Mouse (Mus musculus) c-Kit-positive CD71-positive TER-119-negative erythroid progenitor cells, embryonic 14.5 days (primary cell): ENCODE measurements at regions not wholly inside any gene's neighbourhood (a gene's known extent, or its start where the extent isn't known, plus 50 kb on each side); places are given as distances from the start of the nearest gene placed in this dataset.
"Not testable (repeated sequence)": the region's sequence is repeated elsewhere in the genome, so short reads cannot be mapped to it uniquely, and the experiment has no call there.

Experiments
- DNase-seq: peaks from one replicate; pipeline ENCODE4 v3.0.0-alpha.2; 2013; ENCODE audit warnings: low read depth

DNA sequence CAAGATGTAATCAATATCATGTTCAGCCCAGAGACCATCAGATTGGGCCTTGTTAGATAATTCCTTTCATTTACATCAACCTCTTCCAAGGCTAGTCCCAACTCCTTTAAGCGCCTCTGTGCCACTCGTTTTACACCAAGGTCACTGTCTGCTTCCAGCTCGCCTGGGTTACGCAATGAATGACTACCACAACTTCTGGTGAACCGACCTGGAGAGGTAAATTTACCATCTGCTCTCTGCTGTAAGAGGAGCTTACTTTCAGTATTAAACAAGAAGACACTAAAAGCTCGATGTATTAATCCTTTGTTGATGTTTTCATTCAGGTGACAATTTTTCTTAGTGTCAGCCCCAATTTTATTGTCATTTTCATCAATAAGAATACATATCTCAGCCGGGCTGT, 51.7 kb upstream of the Fam174b start:
- DNase-seq: no peak

GRCm38 (mm10) chr7:73686245-73686644, 53.9 kb upstream of the Fam174b start:
- DNase-seq: not testable (repeated sequence)

GRCm38 (mm10) chr7:73682756-73683155, 57.3 kb upstream of the Fam174b start:
- DNase-seq: no peak

- no peak for DNase-seq
Measured at GRCm38 (mm10) chr7:73670598-73670997, 69.5 kb upstream of the Fam174b start.

DNA sequence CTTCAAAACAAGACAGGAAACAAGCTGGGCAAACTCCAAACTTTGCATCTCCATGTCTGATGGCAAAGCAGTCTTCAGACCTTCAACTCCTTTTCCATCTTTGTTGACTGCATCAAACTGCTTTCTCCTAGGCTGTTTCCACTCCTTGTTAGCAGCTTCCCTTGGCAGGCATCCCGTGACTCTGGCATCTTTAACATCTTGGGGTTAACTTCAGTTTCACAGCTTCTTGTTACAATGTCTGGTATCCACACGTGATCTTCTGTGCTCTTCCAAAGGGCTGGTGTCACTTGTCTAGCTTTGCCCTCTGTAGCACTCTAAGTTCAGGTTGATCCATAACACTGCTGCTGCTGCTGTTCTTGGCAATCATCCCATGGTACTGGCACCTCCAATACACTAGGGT, 71.3 kb upstream of the Fam174b start:
- DNase-seq: no peak

DNA sequence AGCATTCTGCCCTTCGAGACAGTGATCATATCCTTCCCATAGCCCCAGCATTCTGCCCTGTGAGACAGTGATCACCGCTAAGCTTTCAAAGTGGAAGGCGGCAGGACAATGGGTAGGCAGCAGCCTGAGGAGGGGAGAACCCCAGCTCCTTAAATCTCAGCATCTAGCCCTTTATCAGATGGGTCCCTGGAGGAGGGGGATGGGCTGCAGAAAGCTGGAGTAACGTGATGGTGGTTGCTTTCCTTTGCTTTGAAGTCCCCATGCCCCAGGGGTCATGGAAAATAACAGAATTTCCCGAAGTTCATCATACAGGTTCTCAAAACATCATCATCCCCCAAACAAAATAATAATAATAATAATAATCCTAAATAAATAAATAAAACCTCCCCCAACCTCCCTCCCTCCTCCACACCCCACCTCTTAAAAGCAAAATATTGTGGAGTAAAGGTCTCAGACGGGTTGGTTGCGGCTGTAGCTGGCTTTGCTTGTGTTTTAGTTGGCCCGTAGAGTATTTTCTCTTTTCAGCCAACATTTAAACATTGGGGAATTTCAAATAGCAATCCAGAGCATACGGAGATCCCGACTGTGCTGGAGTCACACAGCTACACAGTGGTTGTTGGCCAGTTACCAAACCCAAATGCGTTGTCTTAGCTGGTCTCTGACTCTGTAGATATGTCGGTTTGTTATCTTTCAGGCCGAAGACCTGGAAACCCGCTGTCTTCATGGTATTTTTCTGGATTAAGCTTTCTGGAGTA, 73.0 kb upstream of the Fam174b start:
- no peak for DNase-seq

- DNase-seq: no peak
Measured at GRCm38 (mm10) chr7:73664962-73665361, 75.1 kb upstream of the Fam174b start.

DNA sequence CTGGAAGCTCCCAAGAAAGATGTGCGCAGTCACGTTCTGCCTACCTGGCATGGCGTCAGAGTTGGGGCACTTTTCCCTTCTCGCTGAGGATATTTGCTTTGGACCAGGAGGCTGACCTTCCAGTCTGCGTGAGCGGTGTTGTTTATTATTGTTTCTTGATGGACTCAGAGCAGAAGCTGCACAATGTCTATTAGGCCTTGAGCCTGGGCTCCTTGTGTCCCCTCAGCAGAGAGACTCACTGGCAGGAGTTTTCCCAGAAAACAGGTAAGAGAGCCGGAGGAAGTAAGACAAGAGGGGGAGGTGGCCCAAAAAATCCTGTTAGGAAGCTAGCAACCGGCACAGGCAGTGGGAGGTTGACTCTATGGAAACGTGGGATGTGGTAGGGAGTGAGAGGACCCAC, 77.6 kb upstream of the Fam174b start:
- DNase-seq: no peak

- DNase-seq: no peak
Measured at GRCm38 (mm10) chr7:73661901-73662300, 78.2 kb upstream of the Fam174b start.

GRCm38 (mm10) chr7:73659551-73659950, 80.6 kb upstream of the Fam174b start:
- no peak for DNase-seq

DNA sequence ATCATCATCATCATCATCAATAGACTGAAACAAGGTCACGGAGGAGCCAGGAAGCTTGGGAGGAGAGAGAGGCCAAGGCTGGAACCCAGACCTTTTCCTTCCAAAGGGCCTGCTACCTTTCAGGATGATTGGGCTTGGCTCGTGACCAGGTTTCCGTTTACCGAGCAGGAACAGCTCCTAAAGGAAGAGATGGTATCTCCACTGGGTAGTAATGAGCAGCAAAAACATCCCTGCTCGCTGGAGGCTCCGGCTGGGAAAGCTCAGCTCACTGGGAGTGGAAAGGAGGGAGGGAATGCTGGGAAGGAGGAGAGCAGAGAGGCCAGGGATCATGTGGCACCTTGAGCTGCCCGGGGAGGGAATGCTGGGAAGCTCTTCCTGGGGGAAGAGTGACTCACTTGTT, 82.8 kb upstream of the Fam174b start:
- DNase-seq: no peak

DNA sequence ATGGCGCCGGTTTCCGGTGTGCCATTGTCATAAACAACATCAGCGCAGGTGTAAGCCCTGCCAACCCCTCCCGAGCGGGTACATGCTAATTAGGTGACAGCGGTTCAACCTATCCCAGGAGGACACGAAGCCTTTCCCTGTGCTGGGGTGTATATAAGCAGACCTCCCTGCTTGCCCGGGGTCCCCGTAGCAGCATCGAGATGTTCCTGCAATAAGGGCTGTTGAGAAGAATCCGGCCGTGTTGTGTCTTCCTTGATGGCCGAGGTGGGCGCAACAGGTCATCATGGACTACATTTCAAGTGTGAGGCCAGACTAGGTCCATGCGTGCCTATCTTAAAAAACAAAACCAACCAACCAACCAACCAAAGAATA, 83.7 kb upstream of the Fam174b start:
- not testable (repeated sequence) for DNase-seq

GRCm38 (mm10) chr7:73655787-73656423, 84.2 kb upstream of the Fam174b start:
- DNase-seq: peak; percentile 23

GRCm38 (mm10) chr7:73654193-73654871, 85.8 kb upstream of the Fam174b start:
- DNase-seq: no peak

DNA sequence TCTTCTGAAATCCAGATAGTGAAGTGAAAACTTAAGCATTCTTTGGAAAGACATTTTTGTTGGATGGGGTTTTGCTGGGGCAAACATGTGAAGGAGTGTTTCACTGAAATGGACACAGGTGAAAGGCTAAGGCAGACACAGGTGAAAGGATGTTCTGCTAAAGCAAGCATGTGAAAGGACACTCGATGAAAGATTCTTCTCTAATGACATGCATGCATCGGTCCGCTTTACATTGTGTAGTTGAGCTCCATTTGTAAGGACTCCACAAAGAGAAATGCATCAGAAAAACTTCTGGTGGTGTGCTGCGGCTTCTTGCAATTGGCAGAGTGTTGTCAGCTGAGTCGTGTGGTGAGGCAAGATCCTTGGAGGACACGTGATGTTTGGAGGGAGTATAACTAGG, 89.2 kb upstream of the Fam174b start:
- DNase-seq: no peak

DNA sequence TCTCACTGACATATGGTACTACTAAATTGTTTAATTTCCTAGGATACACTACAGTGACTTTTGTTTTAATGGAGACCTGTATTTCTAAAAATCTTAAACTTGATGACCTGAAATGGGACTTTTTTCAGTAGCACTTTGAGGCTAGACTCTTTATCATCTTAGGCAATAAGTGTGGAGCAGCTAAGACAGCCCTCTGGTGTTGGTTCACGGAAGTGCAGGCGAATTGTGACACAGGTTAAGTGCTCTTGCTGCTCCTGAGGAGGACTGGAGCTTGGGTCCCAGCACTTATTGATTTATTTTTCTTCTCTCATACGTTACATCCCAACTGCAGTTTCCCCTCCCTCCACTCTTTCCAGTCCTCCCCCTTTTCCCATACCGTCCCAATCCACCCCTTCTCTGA, 92.1 kb upstream of the Fam174b start:
- DNase-seq: peak; percentile 79

GRCm38 (mm10) chr7:73647140-73647539, 93.0 kb upstream of the Fam174b start:
- no peak for DNase-seq

DNA sequence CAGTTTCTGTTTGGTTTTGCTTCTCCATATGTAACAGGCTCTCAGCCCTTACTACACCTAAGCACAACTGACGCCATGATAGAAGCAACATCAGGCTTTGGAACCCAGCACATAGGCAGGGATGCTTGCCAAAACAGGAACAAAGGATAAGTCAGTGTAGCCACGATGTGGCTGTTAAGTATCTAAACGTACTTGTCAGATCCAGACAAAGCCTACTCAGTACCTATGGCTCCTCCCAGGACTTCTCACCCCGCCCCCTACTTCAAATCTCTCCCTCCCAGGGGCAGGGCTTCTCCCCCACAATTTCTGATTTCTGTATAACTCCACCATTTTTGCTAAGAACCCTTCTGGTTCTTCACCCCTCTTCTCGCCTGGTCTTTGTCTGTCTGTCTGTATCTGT, 93.4 kb upstream of the Fam174b start:
- no peak for DNase-seq

DNA sequence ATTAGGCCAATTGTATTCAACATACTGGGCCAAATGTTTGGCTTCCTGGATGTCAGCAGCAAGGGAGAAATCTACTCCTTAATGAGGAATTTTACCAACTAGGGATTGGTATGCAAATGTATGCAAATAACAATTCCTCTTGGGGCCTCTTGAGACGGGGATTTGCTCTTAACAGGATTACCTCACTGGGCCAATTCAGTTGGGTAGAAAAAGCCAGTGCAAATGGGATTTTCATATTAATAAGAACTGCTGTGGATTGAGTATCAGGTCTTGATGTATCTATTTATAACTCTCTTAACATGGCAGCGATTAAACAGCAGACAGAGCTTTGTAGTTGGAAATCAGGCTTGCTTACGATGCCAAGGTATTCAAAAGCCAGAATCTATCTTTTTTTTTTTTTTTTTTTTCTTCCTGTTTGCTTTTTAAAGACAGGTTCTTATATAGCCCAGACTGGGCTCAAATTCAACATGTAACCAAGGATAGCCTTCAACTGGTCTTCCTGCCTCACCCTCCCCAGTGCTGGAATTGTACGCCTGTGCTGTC, 95.7 kb upstream of the Fam174b start:
- no peak for DNase-seq

DNA sequence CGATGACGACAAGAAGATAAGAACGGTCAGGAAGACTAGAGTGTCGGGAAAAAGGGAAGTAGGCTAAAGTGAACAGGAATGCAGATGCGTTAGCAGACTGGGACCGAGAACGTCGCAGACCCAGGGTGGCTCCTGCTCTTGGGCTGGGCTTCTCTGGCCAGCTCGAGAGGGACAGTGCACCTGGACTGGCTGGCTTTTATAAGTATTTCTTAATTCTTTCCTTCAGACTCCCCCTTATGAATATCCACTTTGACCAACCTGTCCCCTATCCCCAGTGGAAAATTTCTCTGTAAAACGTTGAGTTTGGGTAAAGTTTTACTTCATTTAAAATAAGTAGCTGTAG, 96.1 kb upstream of the Fam174b start:
- no peak for DNase-seq

DNA sequence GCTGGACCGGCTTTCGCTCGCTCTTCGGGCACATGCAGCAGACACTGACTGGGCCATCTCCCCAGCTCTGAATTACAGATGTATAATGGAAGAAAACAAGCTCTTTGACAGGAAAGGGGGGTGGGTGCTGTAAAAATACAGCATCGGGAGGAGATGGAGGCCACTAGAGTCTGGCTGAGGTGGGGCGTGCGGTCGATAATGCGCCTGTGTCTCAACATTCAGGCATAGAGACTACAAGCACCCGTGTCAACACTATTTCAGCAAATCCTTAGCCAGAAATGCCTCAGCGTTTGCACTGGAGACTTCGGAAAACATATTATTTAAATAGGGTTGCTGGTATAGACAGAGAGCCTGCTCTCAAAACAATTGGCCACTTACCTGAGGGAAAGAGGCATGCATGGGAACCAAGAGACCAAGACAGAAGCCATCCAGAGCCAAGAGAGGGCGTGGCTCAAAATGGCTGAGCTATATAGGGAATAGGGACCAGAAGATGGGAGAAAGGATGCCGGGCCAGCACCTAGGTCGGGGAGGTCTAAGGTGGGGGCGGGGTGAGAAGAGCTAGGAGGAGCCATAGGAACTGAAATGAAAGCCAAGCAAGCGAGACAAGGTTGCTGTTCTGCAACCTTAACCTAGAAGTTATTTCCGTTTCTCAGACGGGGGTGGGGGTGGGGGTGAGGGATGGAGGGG, 96.7 kb upstream of the Fam174b start:
- no peak for DNase-seq

DNA sequence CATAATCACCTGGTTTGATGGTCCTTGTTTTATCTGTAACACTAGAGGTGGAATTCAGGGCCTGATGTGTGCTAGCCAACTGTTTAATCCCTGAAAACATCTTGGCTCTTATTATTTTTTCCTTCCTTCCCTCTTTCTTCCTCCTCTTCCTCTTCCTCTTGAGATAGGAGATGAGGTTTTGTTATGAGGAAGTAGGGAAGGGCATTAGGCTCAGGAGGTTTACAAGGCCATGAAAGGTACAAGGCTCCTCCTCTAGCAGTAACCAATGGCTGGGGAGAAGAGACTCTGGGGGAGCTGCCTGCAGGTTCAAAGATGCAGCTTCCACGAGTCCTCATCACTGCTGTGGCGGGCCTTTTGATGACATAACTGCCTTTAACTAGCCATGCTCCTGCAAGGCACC, 98.6 kb upstream of the Chd2 start:
- DNase-seq: no peak

GRCm38 (mm10) chr7:73637810-73638125, 96.1 kb upstream of the Chd2 start:
- DNase-seq: no peak
